15 mouse cellular contexts compared by ENCODE assay signal in genomic region chr14:54974068-54974791, GRCm38 (mm10). TPM values are rescaled to one million over a fixed set of nuclear protein-coding genes. Genes with fewer than 3 reads are reported as not detected.
A peak's percentile ranks its signal among the peaks of the same experiment; 100 is the strongest.
DNase-seq lines count a peak whose midpoint lies in the region; ATAC-seq lines count a peak whose summit lies in the region.
"Had no signal": no experiment of that assay in that cellular context is flagged by ENCODE, and none has a peak within 500 bp of the region (broad histone marks: within the 10 kb centered on the region; RNA-seq: fewer than 3 reads in every experiment).

No protein-coding gene starts in this region.

- no peak overlapping the region for H3K4me2 ChIP-seq in heart, embryonic 15.5 days
- H3K4me2 ChIP-seq in forebrain, embryonic 13.5 days: peak overlapping the region; percentile 14; the same call in 1 of the 2 replicates
- no peak overlapping the region for H3K4me2 ChIP-seq in hindbrain, embryonic 16.5 days (ENCODE audit: low read length)
- H3K4me2 ChIP-seq: midbrain, embryonic 12.5 days had no signal

- H3K4me1 ChIP-seq in heart, embryonic 15.5 days (replicated peaks): peaks cover 34% of the 10 kb centered on the region
- peaks cover 15% of the 10 kb centered on the region for H3K4me1 ChIP-seq in forebrain, embryonic 13.5 days
- H3K4me1 ChIP-seq in hindbrain, embryonic 16.5 days (ENCODE audit: control insufficient read depth, insufficient read depth, low read depth, low read length): peaks cover 12% of the 10 kb centered on the region

- 64% methylated on average over 6 of the region's 6 CpGs for WGBS in heart, embryonic 15.5 days
- 71% methylated on average over 6 of the region's 6 CpGs for WGBS in forebrain, embryonic 13.5 days
- WGBS in hindbrain, embryonic 16.5 days: 59% methylated on average over 6 of the region's 6 CpGs

- H3K27ac ChIP-seq in heart, embryonic 15.5 days: peak overlapping the region; percentile 90
- H3K27ac ChIP-seq in forebrain, embryonic 13.5 days: peak overlapping the region; percentile 72
- H3K27ac ChIP-seq in hindbrain, embryonic 16.5 days (ENCODE audit: low read depth, low read length): peak overlapping the region; percentile 85
- H3K27ac ChIP-seq: midbrain, embryonic 12.5 days had no signal

- H3K9ac ChIP-seq in heart, embryonic 15.5 days: peak overlapping the region; percentile 43
- 0 out of 2 replicates have a peak overlapping the region, but pooled peaks have one; percentile 21 for H3K9ac ChIP-seq in forebrain, embryonic 13.5 days
- peak overlapping the region; percentile 40; the same call in 1 of the 2 replicates for H3K9ac ChIP-seq in hindbrain, embryonic 16.5 days (ENCODE audit: low read depth, low read length)
- H3K9ac ChIP-seq: midbrain, embryonic 12.5 days had no signal

- peaks cover 50% of the 10 kb centered on the region for H3K36me3 ChIP-seq in heart, embryonic 15.5 days
- H3K36me3 ChIP-seq in forebrain, embryonic 13.5 days (ENCODE audit: poor library complexity, severe bottlenecking): no peaks in the 10 kb centered on the region
- H3K36me3 ChIP-seq in hindbrain, embryonic 16.5 days (ENCODE audit: control insufficient read depth, insufficient read depth, low read length): no peaks in the 10 kb centered on the region
- H3K36me3 ChIP-seq: midbrain, embryonic 12.5 days had no signal

- H3K9me3 ChIP-seq in heart, embryonic 15.5 days (replicated peaks): no peaks in the 10 kb centered on the region
- no peaks in the 10 kb centered on the region for H3K9me3 ChIP-seq in forebrain, embryonic 13.5 days (replicated peaks)
- H3K9me3 ChIP-seq in hindbrain, embryonic 16.5 days (ENCODE audit: control insufficient read depth, low read length): no peaks in the 10 kb centered on the region
- H3K9me3 ChIP-seq: midbrain, embryonic 12.5 days had no signal

- no peaks in the 10 kb centered on the region for H3K27me3 ChIP-seq in heart, embryonic 15.5 days
- no peaks in the 10 kb centered on the region for H3K27me3 ChIP-seq in forebrain, embryonic 13.5 days
- no peaks in the 10 kb centered on the region for H3K27me3 ChIP-seq in hindbrain, embryonic 16.5 days (replicated peaks; ENCODE audit: control insufficient read depth, insufficient read depth, low read length)

- no peak for ATAC-seq in heart, embryonic 15.5 days (replicated peaks; ENCODE audit: insufficient number of reproducible peaks, insufficient read depth, low FRiP score, low read depth)
- ATAC-seq in forebrain, embryonic 13.5 days: peak; percentile 63; the same call in 1 of the 2 replicates
- ATAC-seq in hindbrain, embryonic 16.5 days: peak; percentile 84

- no peak overlapping the region for H3K4me3 ChIP-seq in heart, embryonic 15.5 days
- H3K4me3 ChIP-seq in forebrain, embryonic 13.5 days: no peak overlapping the region
- no peak overlapping the region for H3K4me3 ChIP-seq in hindbrain, embryonic 16.5 days (ENCODE audit: low read length)
- H3K4me3 ChIP-seq: midbrain, embryonic 12.5 days had no signal

- DNase-seq in heart, postnatal 4 days: no peak
- DNase-seq in retina, embryonic 14.5 days (ENCODE audit: low spot score): peak; percentile 44
- DNase-seq in lung, postnatal 25 days (ENCODE audit: low spot score): no peak
- DNase-seq in spleen, postnatal 4 days (ENCODE audit: low spot score in 2 of 2): no peak
- DNase-seq in thymus, postnatal 0 days (ENCODE audit: low spot score): no peak
- DNase-seq: adrenal gland, postnatal 10 days; cerebellum, postnatal 14 days; kidney, adult 11 months had no signal

RNA-seq across cellular contexts. Expression of gene Gm17428, which starts 2.5 kb away (rescaled TPM):
- not detected in 2 replicates for polyA plus RNA-seq in heart, embryonic 15.5 days (2015; fragmentation: Nextera tagmentation; extraction: Ambion mirVana)
- total RNA-seq in heart, postnatal 4 days (2021): not detected
- polyA plus RNA-seq in forebrain, embryonic 13.5 days (2015; fragmentation: Nextera tagmentation; extraction: Ambion mirVana): not detected in 2 replicates
- polyA plus RNA-seq in hindbrain, embryonic 16.5 days (2015; fragmentation: Nextera tagmentation; extraction: Ambion mirVana): not detected in 2 replicates
- polyA plus RNA-seq in thymus, postnatal 0 days (2015; fragmentation: Nextera tagmentation; extraction: Ambion mirVana): not detected in 2 replicates
- total RNA-seq: adrenal gland, postnatal 10 days; left cerebral cortex, adult 8-10 months had no signal
- polyA plus RNA-seq: liver, embryonic 16.5 days; midbrain, embryonic 12.5 days; small intestine, adult 2 months had no signal

RNA-seq across cellular contexts. Expression of gene Myh6, which starts 7.5 kb away (rescaled TPM):
- polyA plus RNA-seq in heart, embryonic 15.5 days (2015; fragmentation: Nextera tagmentation; extraction: Ambion mirVana): 2,004 and 2,041 TPM in 2 replicates
- over 10,000 TPM; 15,879 to 17,172 TPM for total RNA-seq in heart, postnatal 4 days (2021)
- 0.32 and 0.91 TPM in 2 replicates for polyA plus RNA-seq in forebrain, embryonic 13.5 days (2015; fragmentation: Nextera tagmentation; extraction: Ambion mirVana)
- 1.6 and 1.8 TPM in 2 replicates for polyA plus RNA-seq in hindbrain, embryonic 16.5 days (2015; fragmentation: Nextera tagmentation; extraction: Ambion mirVana)
- polyA plus RNA-seq in thymus, postnatal 0 days (2015; fragmentation: Nextera tagmentation; extraction: Ambion mirVana): 0.34 and 0.35 TPM in 2 replicates
- polyA plus RNA-seq: small intestine, adult 2 months had no signal

RNA-seq across cellular contexts. Expression of gene Myh7, which starts 20.2 kb away (rescaled TPM):
- polyA plus RNA-seq in heart, embryonic 15.5 days (2015; fragmentation: Nextera tagmentation; extraction: Ambion mirVana): 4,763 and 4,914 TPM in 2 replicates
- total RNA-seq in heart, postnatal 4 days (2021): 1,000 to 10,000 TPM; 1,764 to 1,922 TPM
- polyA plus RNA-seq in forebrain, embryonic 13.5 days (2015; fragmentation: Nextera tagmentation; extraction: Ambion mirVana): 2.5 and 7.0 TPM in 2 replicates
- polyA plus RNA-seq in hindbrain, embryonic 16.5 days (2015; fragmentation: Nextera tagmentation; extraction: Ambion mirVana): 8.5 and 10.6 TPM in 2 replicates
- 0.49 and 0.55 TPM in 2 replicates for polyA plus RNA-seq in thymus, postnatal 0 days (2015; fragmentation: Nextera tagmentation; extraction: Ambion mirVana)

RNA-seq across cellular contexts. Expression of gene Cmtm5, which starts 38.2 kb away (rescaled TPM):
- 0.74 and 2.4 TPM in 2 replicates for polyA plus RNA-seq in heart, embryonic 15.5 days (2015; fragmentation: Nextera tagmentation; extraction: Ambion mirVana)
- total RNA-seq in heart, postnatal 4 days (2021): under 1 TPM in 1 of 2 experiments, not detected in 1; 0.33 TPM
- 0.69 and 0.85 TPM in 2 replicates for polyA plus RNA-seq in forebrain, embryonic 13.5 days (2015; fragmentation: Nextera tagmentation; extraction: Ambion mirVana)
- 17.0 and 28.5 TPM in 2 replicates for polyA plus RNA-seq in hindbrain, embryonic 16.5 days (2015; fragmentation: Nextera tagmentation; extraction: Ambion mirVana)
- polyA plus RNA-seq in thymus, postnatal 0 days (2015; fragmentation: Nextera tagmentation; extraction: Ambion mirVana): 0.22 TPM in 1 of 2 replicates, not detected in the other

RNA-seq across cellular contexts. Expression of gene Ngdn, which starts 41.0 kb away (rescaled TPM):
- 56.2 and 57.1 TPM in 2 replicates for polyA plus RNA-seq in heart, embryonic 15.5 days (2015; fragmentation: Nextera tagmentation; extraction: Ambion mirVana)
- total RNA-seq in heart, postnatal 4 days (2021): 10 to 100 TPM; 35.7 to 39.7 TPM
- 81.2 and 86.4 TPM in 2 replicates for polyA plus RNA-seq in forebrain, embryonic 13.5 days (2015; fragmentation: Nextera tagmentation; extraction: Ambion mirVana)
- 48.2 and 50.6 TPM in 2 replicates for polyA plus RNA-seq in hindbrain, embryonic 16.5 days (2015; fragmentation: Nextera tagmentation; extraction: Ambion mirVana)
- 128 and 129 TPM in 2 replicates for polyA plus RNA-seq in thymus, postnatal 0 days (2015; fragmentation: Nextera tagmentation; extraction: Ambion mirVana)

Comparison
In these comparisons a context has a peak if more than half of its experiments do, and no peak if none do; other contexts are left out.
1. RNA of gene Myh6, which starts 7.5 kb away (polyA plus RNA-seq): 2,004 to 2,041 TPM in heart, embryonic 15.5 days; 1.6 to 1.8 TPM in hindbrain, embryonic 16.5 days, 0.34 to 0.35 TPM in thymus, postnatal 0 days and 0.32 to 0.91 TPM in forebrain, embryonic 13.5 days; every median in the first group is over 100 times any median in the second.
2. RNA of gene Myh7, which starts 20.2 kb away (polyA plus RNA-seq): 4,763 to 4,914 TPM in heart, embryonic 15.5 days; 8.5 to 10.6 TPM in hindbrain, embryonic 16.5 days, 2.5 to 7.0 TPM in forebrain, embryonic 13.5 days and 0.49 to 0.55 TPM in thymus, postnatal 0 days; every median in the first group is over 100 times any median in the second.
3. Peak in every context shown above with its lines, with median percentiles within 50 percentile points of each other: H3K27ac ChIP-seq and H3K9ac ChIP-seq.